Mouse (Mus musculus): ENCODE data around the gene Ddi1. TPM values are rescaled to one million over a fixed set of nuclear protein-coding genes. Genes with fewer than 3 reads are reported as not detected.
"Not testable (repeated sequence)": the region's sequence is repeated elsewhere in the genome, so short reads cannot be mapped to it uniquely, and the experiment has no call there.

Ddi1 gene
- polyA plus RNA-seq, 1 experiment from 2014 or later = 0.11 TPM

DNA sequence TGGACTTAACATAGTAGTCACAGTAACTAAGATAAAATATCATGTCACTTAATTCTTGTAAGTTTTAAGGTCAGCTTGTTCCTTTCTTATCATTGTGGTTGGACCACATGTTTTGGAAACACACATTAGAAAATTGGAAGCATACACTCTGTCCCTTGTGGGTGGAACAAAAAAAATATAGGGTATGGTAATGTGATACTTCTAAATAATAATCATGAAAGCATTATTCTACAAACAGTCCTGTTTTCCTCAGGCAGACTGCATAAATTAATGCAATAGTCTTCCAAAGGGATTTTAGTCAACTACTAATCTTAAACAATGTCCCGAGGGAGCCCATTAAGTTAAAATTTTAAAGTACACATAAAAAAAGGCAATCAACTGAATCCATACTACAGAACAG is 6.7 kb upstream of the Ddi1 start:
- no peak overlapping the region for H3K4me3 ChIP-seq (ENCODE audit: low read depth, low read length)
- no peak overlapping the region for H3K4me2 ChIP-seq
- 89% methylated on average over 1 of the region's 1 CpGs for WGBS
- no peaks in the 10 kb centered on the region for H3K4me1 ChIP-seq (replicated peaks; ENCODE audit: control insufficient read depth, insufficient read depth, low read length)
- DNase-seq (ENCODE audit: low spot score) = no peak
- no peak for ATAC-seq (replicated peaks; ENCODE audit: low FRiP score)
- no peaks in the 10 kb centered on the region for H3K36me3 ChIP-seq (ENCODE audit: control insufficient read depth, insufficient read depth, low read length)
- H3K9ac ChIP-seq (ENCODE audit: low read depth, low read length) = no peak overlapping the region
- no peaks in the 10 kb centered on the region for H3K27me3 ChIP-seq (replicated peaks; ENCODE audit: control insufficient read depth, insufficient read depth, low read length)
- no peak overlapping the region for H3K27ac ChIP-seq (ENCODE audit: low read depth, low read length)
- H3K9me3 ChIP-seq (ENCODE audit: control insufficient read depth, low read length) = no peaks in the 10 kb centered on the region

GRCm38 (mm10) chr9:6264820-6265219 is 4.8 kb downstream of the Ddi1 start:
- Histone ChIP-seq H3K9ac (ENCODE audit: low read depth, low read length) (no peak overlapping the region), H3K9me3 (ENCODE audit: control insufficient read depth, low read length) (no peaks in the 10 kb centered on the region), H3K27me3 (replicated peaks; ENCODE audit: control insufficient read depth, insufficient read depth, low read length) (no peaks in the 10 kb centered on the region), H3K27ac (ENCODE audit: low read depth, low read length) (no peak overlapping the region), H3K4me1 (replicated peaks; ENCODE audit: control insufficient read depth, insufficient read depth, low read length) (no peaks in the 10 kb centered on the region), H3K4me3 (ENCODE audit: low read depth, low read length) (no peak overlapping the region), H3K4me2 (no peak overlapping the region), H3K36me3 (ENCODE audit: control insufficient read depth, insufficient read depth, low read length) (no peaks in the 10 kb centered on the region)
- no peak for DNase-seq (ENCODE audit: low spot score)
- ATAC-seq (replicated peaks; ENCODE audit: low FRiP score) = no peak
- WGBS = 74% methylated on average over 2 of the region's 2 CpGs

GRCm38 (mm10) chr9:6257072-6257471 is 12.6 kb downstream of the Ddi1 start:
- H3K36me3 ChIP-seq (ENCODE audit: control insufficient read depth, insufficient read depth, low read length) = no peaks in the 10 kb centered on the region
- no peak overlapping the region for H3K27ac ChIP-seq (ENCODE audit: low read depth, low read length)
- H3K4me1 ChIP-seq (replicated peaks; ENCODE audit: control insufficient read depth, insufficient read depth, low read length) = no peaks in the 10 kb centered on the region
- DNase-seq (ENCODE audit: low spot score) = no peak
- no peak overlapping the region for H3K9ac ChIP-seq (ENCODE audit: low read depth, low read length)
- H3K4me2 ChIP-seq = no peak overlapping the region
- H3K27me3 ChIP-seq (replicated peaks; ENCODE audit: control insufficient read depth, insufficient read depth, low read length) = no peaks in the 10 kb centered on the region
- H3K9me3 ChIP-seq (ENCODE audit: control insufficient read depth, low read length) = no peaks in the 10 kb centered on the region
- no peak overlapping the region for H3K4me3 ChIP-seq (ENCODE audit: low read depth, low read length)
- ATAC-seq (replicated peaks; ENCODE audit: low FRiP score) = no peak

- Histone ChIP-seq H3K27ac (ENCODE audit: low read depth, low read length) (no peak overlapping the region), H3K9me3 (ENCODE audit: control insufficient read depth, low read length) (no peaks in the 10 kb centered on the region), H3K27me3 (replicated peaks; ENCODE audit: control insufficient read depth, insufficient read depth, low read length) (no peaks in the 10 kb centered on the region), H3K4me2 (no peak overlapping the region), H3K36me3 (ENCODE audit: control insufficient read depth, insufficient read depth, low read length) (no peaks in the 10 kb centered on the region), H3K4me1 (replicated peaks; ENCODE audit: control insufficient read depth, insufficient read depth, low read length) (no peaks in the 10 kb centered on the region), H3K9ac (ENCODE audit: low read depth, low read length) (no peak overlapping the region), H3K4me3 (ENCODE audit: low read depth, low read length) (no peak overlapping the region)
- ATAC-seq (replicated peaks; ENCODE audit: low FRiP score) = no peak
- 71% methylated on average over 2 of the region's 2 CpGs for WGBS
- no peak for DNase-seq (ENCODE audit: low spot score)
Observed at GRCm38 (mm10) chr9:6251990-6252389, 17.7 kb downstream of the Ddi1 start.

GRCm38 (mm10) chr9:6250320-6250719 is 19.3 kb downstream of the Ddi1 start:
- no peak overlapping the region for H3K4me3 ChIP-seq (ENCODE audit: low read depth, low read length)
- H3K9ac ChIP-seq (ENCODE audit: low read depth, low read length) = no peak overlapping the region
- H3K4me1 ChIP-seq (replicated peaks; ENCODE audit: control insufficient read depth, insufficient read depth, low read length) = no peaks in the 10 kb centered on the region
- ATAC-seq (replicated peaks; ENCODE audit: low FRiP score) (no peak), DNase-seq (ENCODE audit: low spot score) (no peak)
- no peaks in the 10 kb centered on the region for H3K36me3 ChIP-seq (ENCODE audit: control insufficient read depth, insufficient read depth, low read length)
- no peaks in the 10 kb centered on the region for H3K9me3 ChIP-seq (ENCODE audit: control insufficient read depth, low read length)
- 58% methylated on average over 1 of the region's 1 CpGs for WGBS
- H3K4me2 ChIP-seq = no peak overlapping the region
- no peak overlapping the region for H3K27ac ChIP-seq (ENCODE audit: low read depth, low read length)
- no peaks in the 10 kb centered on the region for H3K27me3 ChIP-seq (replicated peaks; ENCODE audit: control insufficient read depth, insufficient read depth, low read length)

DNA sequence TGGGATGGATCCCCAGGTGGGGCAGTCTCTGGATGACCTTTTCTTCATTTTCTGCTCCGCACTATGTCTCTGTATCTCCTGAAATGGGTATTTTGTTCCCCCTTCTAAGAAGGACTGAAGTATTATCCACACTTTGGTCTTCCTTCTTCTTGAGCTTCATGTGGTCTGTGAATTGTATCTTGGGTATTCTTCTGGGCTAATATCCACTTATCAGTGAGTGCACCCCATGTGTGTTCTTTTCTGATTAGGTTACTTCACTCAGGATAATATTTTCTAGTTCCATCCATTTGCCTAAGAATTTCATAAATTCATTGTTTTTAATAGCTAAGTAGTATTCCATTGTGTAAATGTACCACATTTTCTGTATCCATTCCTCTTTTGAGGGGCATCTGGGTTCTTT is 33.7 kb downstream of the Ddi1 start:
- not testable (repeated sequence) for H3K4me3 ChIP-seq (ENCODE audit: low read depth, low read length); H3K27ac ChIP-seq (ENCODE audit: low read depth, low read length); DNase-seq (ENCODE audit: low spot score); H3K36me3 ChIP-seq (ENCODE audit: control insufficient read depth, insufficient read depth, low read length); H3K4me1 ChIP-seq (replicated peaks; ENCODE audit: control insufficient read depth, insufficient read depth, low read length); H3K9ac ChIP-seq (ENCODE audit: low read depth, low read length); H3K27me3 ChIP-seq (replicated peaks; ENCODE audit: control insufficient read depth, insufficient read depth, low read length); H3K9me3 ChIP-seq (ENCODE audit: control insufficient read depth, low read length); H3K4me2 ChIP-seq
- peak; percentile 66; the same call in 1 of the 2 replicates for ATAC-seq (replicated peaks; ENCODE audit: low FRiP score)
- 87% methylated on average over 1 of the region's 1 CpGs for WGBS

DNA sequence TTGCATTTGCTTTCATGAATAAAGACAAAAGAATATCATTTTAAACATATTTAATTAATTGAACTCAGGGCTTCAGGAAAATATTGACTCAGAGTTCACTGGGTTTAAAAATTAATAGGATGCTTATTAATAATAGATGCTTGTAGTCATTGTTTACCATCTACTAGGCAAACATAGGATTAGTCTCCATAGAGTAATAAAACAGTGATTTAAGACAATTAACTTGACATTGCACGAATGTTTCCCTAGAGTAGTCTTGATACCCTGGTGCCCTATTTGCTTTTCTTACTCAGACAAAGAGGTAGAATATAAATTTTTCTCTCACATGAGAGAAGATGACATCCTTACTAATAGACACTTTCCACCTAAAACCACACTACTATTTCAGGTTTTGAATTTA is 52.1 kb downstream of the Ddi1 start:
- H3K36me3 ChIP-seq (ENCODE audit: control insufficient read depth, insufficient read depth, low read length) = no peaks in the 10 kb centered on the region
- H3K4me1 ChIP-seq (replicated peaks; ENCODE audit: control insufficient read depth, insufficient read depth, low read length) = no peaks in the 10 kb centered on the region
- DNase-seq (ENCODE audit: low spot score) (no peak), ATAC-seq (replicated peaks; ENCODE audit: low FRiP score) (no peak)
- no peaks in the 10 kb centered on the region for H3K9me3 ChIP-seq (ENCODE audit: control insufficient read depth, low read length)
- H3K9ac ChIP-seq (ENCODE audit: low read depth, low read length) = no peak overlapping the region
- H3K27ac ChIP-seq (ENCODE audit: low read depth, low read length) = no peak overlapping the region
- H3K4me3 ChIP-seq (ENCODE audit: low read depth, low read length) = no peak overlapping the region
- no peak overlapping the region for H3K4me2 ChIP-seq
- WGBS = 62% methylated on average over 1 of the region's 1 CpGs
- no peaks in the 10 kb centered on the region for H3K27me3 ChIP-seq (replicated peaks; ENCODE audit: control insufficient read depth, insufficient read depth, low read length)

- H3K27ac ChIP-seq (ENCODE audit: low read depth, low read length) = no peak overlapping the region
- no peak overlapping the region for H3K4me3 ChIP-seq (ENCODE audit: low read depth, low read length)
- ATAC-seq (replicated peaks; ENCODE audit: low FRiP score) = no peak
- 74% methylated on average over 5 of the region's 5 CpGs for WGBS
- no peak overlapping the region for H3K9ac ChIP-seq (ENCODE audit: low read depth, low read length)
- no peaks in the 10 kb centered on the region for H3K36me3 ChIP-seq (ENCODE audit: control insufficient read depth, insufficient read depth, low read length)
- H3K4me2 ChIP-seq = no peak overlapping the region
- no peaks in the 10 kb centered on the region for H3K9me3 ChIP-seq (ENCODE audit: control insufficient read depth, low read length)
- H3K4me1 ChIP-seq (replicated peaks; ENCODE audit: control insufficient read depth, insufficient read depth, low read length) = no peaks in the 10 kb centered on the region
- H3K27me3 ChIP-seq (replicated peaks; ENCODE audit: control insufficient read depth, insufficient read depth, low read length) = no peaks in the 10 kb centered on the region
- DNase-seq (ENCODE audit: low spot score) = no peak
Observed at GRCm38 (mm10) chr9:6212862-6213261, 56.8 kb downstream of the Ddi1 start.

Measured in liver, embryonic 11.5 days (tissue).